Mouse (Mus musculus) limb, embryonic 13.5 days (tissue): ENCODE measurements around the gene Cdc42se2. TPM values are rescaled to one million over a fixed set of nuclear protein-coding genes. Genes with fewer than 3 reads are reported as not detected.

ENCODE experiments used
- ATAC-seq: fragments of 200-750 bp; cut with Nextera tagmentation; 2 replicates; pipeline ENCODE4 v1.8.0; 2017; ENCODE audit warnings: low read depth, moderate number of reproducible peaks, moderate TSS enrichment; ENCODE audit not compliant: low FRiP score
- H3K27ac ChIP-seq: fragments of 300-500 bp; sonication (generic); 2 replicates; pipeline ENCODE4 v1.5.1; 2015; ENCODE audit warnings: inconsistent platforms, mild to moderate bottlenecking, moderate library complexity
- H3K27me3 ChIP-seq: fragments of 300-500 bp; sonication (generic); 2 replicates; pipeline ENCODE4 v1.6.1; 2015; ENCODE audit warnings: mild to moderate bottlenecking, inconsistent platforms
- H3K36me3 ChIP-seq: fragments of 300-500 bp; sonication (generic); 2 replicates; pipeline ENCODE4 v1.6.1; 2015; ENCODE audit warnings: inconsistent platforms, mild to moderate bottlenecking, moderate library complexity
- H3K4me1 ChIP-seq: fragments of 300-500 bp; sonication (generic); 2 replicates; pipeline ENCODE4 v1.6.1; 2015; ENCODE audit warnings: inconsistent platforms
- H3K4me2 ChIP-seq: fragments of 300-500 bp; sonication (generic); replicated peaks from 2 replicates; pipeline ENCODE4 v1.6.1; 2015; ENCODE audit warnings: inconsistent platforms, mild to moderate bottlenecking, moderate library complexity
- H3K4me3 ChIP-seq: fragments of 300-500 bp; sonication (generic); 2 replicates; pipeline ENCODE4 v1.5.1; 2015; ENCODE audit warnings: moderate library complexity, mild to moderate bottlenecking, inconsistent platforms
- H3K9ac ChIP-seq: fragments of 300-500 bp; sonication (generic); 2 replicates; pipeline ENCODE4 v1.6.1; 2015; ENCODE audit warnings: mild to moderate bottlenecking, inconsistent platforms
- H3K9me3 ChIP-seq: fragments of 300-500 bp; sonication (generic); 2 replicates; pipeline ENCODE4 v1.6.1; 2016; ENCODE audit warnings: inconsistent platforms
- WGBS: fragments of 180-500 bp; shearing (Covaris S2); methylation state at CpG from one replicate; pipeline ENCODE4 v1.1.7; 2015; 5-methylcytosine and 5-hydroxymethylcytosine counted together
- polyA plus RNA-seq: library from polyadenylated mRNA; unstranded; fragments of >200 nt; fragmentation: Nextera tagmentation; extraction: Ambion mirVana; gene quantifications from 2 replicates; pipeline ENCODE4 v1.2.1, GENCODE M21; 2015

The Cdc42se2 gene
- polyA plus RNA-seq, 1 experiment from 2014 or later, result 96.1 TPM

GRCm38 (mm10) chr11:54769843-54770242 lies 17.6 kb downstream of the Cdc42se2 start:
- H3K9me3 ChIP-seq, result no peaks in the 10 kb centered on the region
- ATAC-seq, result no peak
- 82% methylated on average over 5 of the region's 5 CpGs for WGBS

DNA sequence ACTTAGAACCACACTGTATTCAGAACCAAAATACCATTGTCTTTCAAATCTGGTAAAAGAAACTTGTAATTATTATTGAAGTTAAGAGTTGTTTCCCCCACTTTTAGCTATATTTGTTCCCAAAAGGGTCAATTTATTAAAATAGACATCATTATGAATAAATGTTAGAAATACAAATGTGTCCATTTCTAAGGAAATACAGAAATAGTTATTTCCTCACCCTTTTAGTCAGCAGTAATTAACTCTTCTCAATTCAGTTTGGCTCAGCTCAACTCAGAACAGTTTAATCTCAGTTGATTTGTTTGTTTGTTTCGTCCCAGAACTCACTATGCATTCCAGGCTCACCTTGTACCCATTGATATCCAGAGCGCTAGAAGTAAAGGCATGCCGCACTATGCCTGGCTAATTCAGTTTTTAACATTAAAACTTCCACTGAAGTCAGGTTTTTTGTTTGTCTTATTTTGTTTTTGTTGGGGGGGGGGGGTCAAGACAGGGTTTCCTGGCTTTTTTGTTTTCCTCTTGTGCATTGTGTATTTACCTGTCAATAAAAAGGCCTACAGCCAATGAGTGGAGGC lies 19.3 kb downstream of the Cdc42se2 start:
- Histone ChIP-seq H3K4me2 (no peak overlapping the region), H3K27ac (no peak overlapping the region), H3K4me1 (0 out of 2 replicates have a peak, but pooled peaks cover 13% of the 10 kb centered on the region), H3K27me3 (no peaks in the 10 kb centered on the region), H3K36me3 (no peaks in the 10 kb centered on the region), H3K4me3 (no peak overlapping the region), H3K9ac (no peak overlapping the region), H3K9me3 (no peaks in the 10 kb centered on the region)
- 92% methylated on average over 3 of the region's 3 CpGs for WGBS
- no peak for ATAC-seq

More at GRCm38 (mm10) chr11:54769843-54770242, 17.6 kb downstream of the Cdc42se2 start:
- no peaks in the 10 kb centered on the region for H3K36me3 ChIP-seq
- H3K4me1 ChIP-seq, result 0 out of 2 replicates have a peak, but pooled peaks cover 11% of the 10 kb centered on the region
- no peak overlapping the region for H3K4me2 ChIP-seq
- H3K27ac ChIP-seq, result no peak overlapping the region
- H3K9ac ChIP-seq, result no peak overlapping the region
- no peak overlapping the region for H3K4me3 ChIP-seq
- no peaks in the 10 kb centered on the region for H3K27me3 ChIP-seq

GRCm38 (mm10) chr11:54764759-54765158 lies 22.7 kb downstream of the Cdc42se2 start:
- Histone ChIP-seq H3K4me1 (peaks cover 9% of the 10 kb centered on the region; the same call in 1 of the 2 replicates), H3K9ac (no peak overlapping the region), H3K27ac (no peak overlapping the region), H3K36me3 (no peaks in the 10 kb centered on the region), H3K4me2 (no peak overlapping the region), H3K9me3 (no peaks in the 10 kb centered on the region), H3K27me3 (no peaks in the 10 kb centered on the region), H3K4me3 (no peak overlapping the region)
- ATAC-seq, result no peak
- 90% methylated on average over 1 of the region's 1 CpGs for WGBS

- H3K4me2 ChIP-seq, result no peak overlapping the region
- H3K4me3 ChIP-seq, result no peak overlapping the region
- peaks cover 9% of the 10 kb centered on the region; the same call in 1 of the 2 replicates for H3K4me1 ChIP-seq
- no peaks in the 10 kb centered on the region for H3K27me3 ChIP-seq
- H3K9me3 ChIP-seq, result no peaks in the 10 kb centered on the region
- no peaks in the 10 kb centered on the region for H3K36me3 ChIP-seq
- no peak overlapping the region for H3K9ac ChIP-seq
- ATAC-seq, result no peak
- H3K27ac ChIP-seq, result no peak overlapping the region
- 82% methylated on average over 3 of the region's 3 CpGs for WGBS
Measured at GRCm38 (mm10) chr11:54764026-54764425, 23.4 kb downstream of the Cdc42se2 start.

- no peak overlapping the region for H3K27ac ChIP-seq
Measured at GRCm38 (mm10) chr11:54762735-54763134, 24.7 kb downstream of the Cdc42se2 start.

DNA sequence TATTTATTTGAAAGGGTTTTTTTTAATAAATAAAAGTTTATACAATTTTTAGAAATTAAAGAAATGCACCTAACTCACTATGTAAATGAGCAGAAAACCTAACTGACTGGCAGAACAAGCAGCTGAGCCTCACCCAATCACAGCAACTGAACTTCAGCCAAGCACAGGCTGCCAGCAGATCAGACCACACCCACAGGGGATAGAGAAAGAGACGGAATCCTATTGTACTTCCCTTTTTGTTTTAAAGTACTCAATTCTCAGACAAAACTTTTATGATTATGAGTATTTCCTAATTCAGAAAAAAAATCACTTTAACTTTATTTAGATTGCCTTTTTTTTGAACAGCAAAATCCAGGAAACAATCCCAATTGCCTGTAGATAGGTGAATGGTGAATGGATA lies 29.5 kb downstream of the Cdc42se2 start:
- no peak overlapping the region for H3K4me2 ChIP-seq
- ATAC-seq, result no peak

More at GRCm38 (mm10) chr11:54762735-54763134, 24.7 kb downstream of the Cdc42se2 start:
- ATAC-seq, result no peak
- H3K4me2 ChIP-seq, result no peak overlapping the region
- no peaks in the 10 kb centered on the region for H3K36me3 ChIP-seq
- H3K4me1 ChIP-seq, result peaks cover 9% of the 10 kb centered on the region; the same call in 1 of the 2 replicates
- H3K27me3 ChIP-seq, result no peaks in the 10 kb centered on the region
- 84% methylated on average over 5 of the region's 5 CpGs for WGBS
- no peak overlapping the region for H3K9ac ChIP-seq
- H3K9me3 ChIP-seq, result no peaks in the 10 kb centered on the region
- no peak overlapping the region for H3K4me3 ChIP-seq

DNA sequence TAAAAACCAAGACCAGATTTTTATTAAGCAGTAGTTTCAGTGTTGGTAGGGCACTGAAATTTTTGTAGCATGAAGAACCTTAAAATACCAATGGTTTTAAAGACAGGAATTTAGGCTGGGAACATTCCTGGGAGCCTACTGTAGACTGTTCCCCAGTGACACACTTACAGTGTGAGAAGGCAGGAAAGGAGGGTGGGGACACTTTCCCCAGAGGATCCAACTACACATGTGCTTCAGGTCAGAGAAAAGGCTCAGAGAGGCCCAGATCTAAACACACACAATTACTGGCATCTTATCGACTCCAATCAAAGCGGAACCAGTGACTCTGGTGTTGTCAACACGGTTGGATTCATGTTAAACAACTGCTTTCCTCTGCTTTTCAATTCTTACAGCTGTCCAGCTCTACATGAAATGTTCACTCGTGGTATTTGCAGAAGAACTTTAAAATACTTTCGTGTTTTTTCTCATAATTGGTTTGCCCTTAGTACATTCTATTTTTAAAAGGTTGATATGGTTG lies 32.3 kb downstream of the Cdc42se2 start:
- Histone ChIP-seq H3K36me3 (peaks cover 20% of the 10 kb centered on the region), H3K27ac (no peak overlapping the region), H3K4me3 (no peak overlapping the region), H3K27me3 (no peaks in the 10 kb centered on the region), H3K9ac (no peak overlapping the region), H3K4me2 (no peak overlapping the region), H3K9me3 (0 out of 2 replicates have a peak, but pooled peaks cover 3% of the 10 kb centered on the region), H3K4me1 (peaks cover 20% of the 10 kb centered on the region)
- WGBS, result 82% methylated on average over 5 of the region's 5 CpGs
- ATAC-seq, result 0 out of 2 replicates have a peak, but pooled peaks have one; percentile 36

More for the DNA sequence above, 29.5 kb downstream of the Cdc42se2 start:
- Histone ChIP-seq H3K4me1 (peaks cover 25% of the 10 kb centered on the region), H3K27me3 (no peaks in the 10 kb centered on the region), H3K36me3 (peaks cover 13% of the 10 kb centered on the region), H3K4me3 (no peak overlapping the region), H3K9me3 (0 out of 2 replicates have a peak, but pooled peaks cover 2% of the 10 kb centered on the region), H3K9ac (no peak overlapping the region), H3K27ac (no peak overlapping the region)
- WGBS, result 50% methylated on average over 1 of the region's 1 CpGs

- no peak for ATAC-seq
- Histone ChIP-seq H3K4me2 (no peak overlapping the region), H3K36me3 (peaks cover 23% of the 10 kb centered on the region), H3K27ac (0 out of 2 replicates have a peak overlapping the region, but pooled peaks have one; percentile 4), H3K27me3 (no peaks in the 10 kb centered on the region), H3K4me1 (peaks cover 20% of the 10 kb centered on the region), H3K9me3 (0 out of 2 replicates have a peak, but pooled peaks cover 3% of the 10 kb centered on the region), H3K4me3 (no peak overlapping the region), H3K9ac (no peak overlapping the region)
- WGBS, result 71% methylated on average over 10 of the region's 10 CpGs
Measured at GRCm38 (mm10) chr11:54754301-54755147, 33.0 kb downstream of the Cdc42se2 start.

DNA sequence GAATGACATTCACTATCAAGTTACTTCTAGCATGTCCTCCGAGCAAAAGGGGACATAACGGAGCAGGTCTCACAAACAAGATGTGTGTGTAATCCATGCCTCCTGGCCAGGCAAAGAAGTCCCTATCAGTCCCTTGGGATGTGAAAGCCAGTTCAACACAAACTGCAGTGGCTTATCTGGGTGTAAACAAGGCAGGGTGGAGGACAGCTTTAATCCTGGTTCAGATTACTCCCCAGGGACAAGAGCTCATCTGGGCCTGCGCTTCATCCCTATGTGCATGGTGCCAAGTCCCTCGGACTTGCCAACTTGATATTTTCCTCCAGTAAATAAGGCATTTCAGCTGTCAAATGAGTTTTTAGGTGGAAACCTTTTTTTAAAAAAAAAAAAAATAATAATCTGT lies 36.0 kb downstream of the Cdc42se2 start:
- 84% methylated on average over 4 of the region's 4 CpGs for WGBS
- H3K4me1 ChIP-seq, result peaks cover 20% of the 10 kb centered on the region
- ATAC-seq, result no peak

DNA sequence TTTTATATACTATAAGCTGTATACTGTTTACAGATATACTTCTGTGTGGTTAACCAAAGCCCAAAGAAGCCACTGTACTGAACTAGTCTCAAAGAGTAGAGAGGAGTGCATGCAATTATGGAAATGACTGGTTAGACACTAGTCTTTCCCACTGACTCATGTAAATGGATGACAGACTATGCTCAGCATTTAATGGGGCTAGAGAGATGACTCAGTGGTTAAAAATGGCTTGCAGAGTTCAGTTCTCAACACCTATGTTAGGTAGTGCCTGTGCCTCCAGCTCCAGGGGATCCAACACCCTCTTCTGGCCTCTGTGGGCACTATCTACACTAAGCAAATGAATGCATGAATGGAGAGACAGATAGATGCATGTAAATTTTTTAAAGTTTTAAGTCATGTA lies 38.6 kb downstream of the Cdc42se2 start:
- Histone ChIP-seq H3K27me3 (no peaks in the 10 kb centered on the region), H3K36me3 (peaks cover 32% of the 10 kb centered on the region), H3K9ac (no peak overlapping the region), H3K4me3 (no peak overlapping the region), H3K27ac (no peak overlapping the region), H3K4me1 (no peaks in the 10 kb centered on the region), H3K4me2 (no peak overlapping the region), H3K9me3 (0 out of 2 replicates have a peak, but pooled peaks cover 3% of the 10 kb centered on the region)
- ATAC-seq, result no peak

More for the DNA sequence above, 36.0 kb downstream of the Cdc42se2 start:
- Histone ChIP-seq H3K27me3 (no peaks in the 10 kb centered on the region), H3K36me3 (peaks cover 37% of the 10 kb centered on the region), H3K4me3 (no peak overlapping the region), H3K9ac (no peak overlapping the region), H3K4me2 (no peak overlapping the region), H3K9me3 (0 out of 2 replicates have a peak, but pooled peaks cover 3% of the 10 kb centered on the region), H3K27ac (no peak overlapping the region)

- Histone ChIP-seq H3K4me1 (no peaks in the 10 kb centered on the region), H3K4me3 (no peak overlapping the region), H3K36me3 (peaks cover 35% of the 10 kb centered on the region), H3K27me3 (no peaks in the 10 kb centered on the region), H3K9ac (no peak overlapping the region), H3K27ac (no peak overlapping the region), H3K4me2 (no peak overlapping the region), H3K9me3 (no peaks in the 10 kb centered on the region)
- no peak for ATAC-seq
- 90% methylated on average over 1 of the region's 1 CpGs for WGBS
Measured at GRCm38 (mm10) chr11:54744231-54744630, 43.2 kb downstream of the Cdc42se2 start.

DNA sequence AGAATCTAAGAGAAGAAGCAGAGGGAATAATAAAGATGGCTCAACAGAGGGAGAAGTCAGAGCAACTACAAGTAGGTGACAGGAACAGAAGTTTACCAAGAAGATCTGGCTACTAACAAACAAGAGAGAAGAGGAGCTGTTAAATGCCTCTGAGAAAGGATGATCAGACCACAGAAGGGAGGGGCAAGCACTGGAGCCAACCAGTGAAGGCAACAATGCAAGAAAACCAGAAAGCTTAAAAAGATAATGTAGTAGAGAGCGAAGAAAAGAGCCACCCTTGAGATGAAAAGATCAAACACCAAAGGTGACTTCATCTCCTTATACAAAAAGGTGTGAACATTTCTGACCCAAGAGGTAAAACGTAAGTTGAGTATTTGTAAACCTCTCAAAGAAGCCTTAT lies 46.1 kb downstream of the Cdc42se2 start:
- WGBS, result 89% methylated on average over 2 of the region's 2 CpGs
- no peak overlapping the region for H3K27ac ChIP-seq
- H3K4me2 ChIP-seq, result no peak overlapping the region

More for the DNA sequence above, 46.1 kb downstream of the Cdc42se2 start:
- no peak for ATAC-seq
- Histone ChIP-seq H3K36me3 (peaks cover 40% of the 10 kb centered on the region), H3K4me3 (no peak overlapping the region), H3K27me3 (no peaks in the 10 kb centered on the region), H3K9ac (no peak overlapping the region), H3K9me3 (no peaks in the 10 kb centered on the region), H3K4me1 (no peaks in the 10 kb centered on the region)
